Mouse (Mus musculus): ENCODE data around the gene Chchd3. TPM values are rescaled to one million over a fixed set of nuclear protein-coding genes. Genes with fewer than 3 reads are reported as not detected.

Gene Chchd3
- polyA plus RNA-seq, 1 experiment from 2014 or later: 61.6 TPM

- H3K4me2 ChIP-seq (ENCODE audit: low read depth, low read length): no peak overlapping the region
- no peaks in the 10 kb centered on the region for H3K9me3 ChIP-seq (replicated peaks; ENCODE audit: control insufficient read depth, low read length)
- no peaks in the 10 kb centered on the region for H3K36me3 ChIP-seq (ENCODE audit: control insufficient read depth, insufficient read depth)
- ATAC-seq (ENCODE audit: low read depth): no peak
- H3K9ac ChIP-seq (ENCODE audit: low read depth, low read length): no peak overlapping the region
- H3K27ac ChIP-seq (ENCODE audit: low read length): no peak overlapping the region
- H3K27me3 ChIP-seq (ENCODE audit: control insufficient read depth, insufficient read depth, low read depth, low read length): no peaks in the 10 kb centered on the region
- no peak overlapping the region for H3K4me3 ChIP-seq (ENCODE audit: low read depth, low read length)
- WGBS (ENCODE audit: insufficient replicate concordance): 78% methylated on average over 8 of the region's 8 CpGs
- peaks cover 3% of the 10 kb centered on the region; the same call in 1 of the 2 replicates for H3K4me1 ChIP-seq (ENCODE audit: control insufficient read depth, low read depth, low read length)
These were observed 71.5 kb downstream of the Chchd3 start for GRCm38 (mm10) chr6:32988561-32988960.

GRCm38 (mm10) chr6:32983876-32984275 is 76.2 kb downstream of the Chchd3 start:
- Histone ChIP-seq H3K27ac (ENCODE audit: low read length) (no peak overlapping the region), H3K9ac (ENCODE audit: low read depth, low read length) (no peak overlapping the region), H3K4me2 (ENCODE audit: low read depth, low read length) (no peak overlapping the region), H3K9me3 (replicated peaks; ENCODE audit: control insufficient read depth, low read length) (no peaks in the 10 kb centered on the region), H3K36me3 (ENCODE audit: control insufficient read depth, insufficient read depth) (no peaks in the 10 kb centered on the region), H3K4me1 (ENCODE audit: control insufficient read depth, low read depth, low read length) (no peaks in the 10 kb centered on the region), H3K27me3 (ENCODE audit: control insufficient read depth, insufficient read depth, low read depth, low read length) (no peaks in the 10 kb centered on the region), H3K4me3 (ENCODE audit: low read depth, low read length) (no peak overlapping the region)
- 86% methylated on average over 5 of the region's 5 CpGs for WGBS (ENCODE audit: insufficient replicate concordance)
- ATAC-seq (ENCODE audit: low read depth): no peak

GRCm38 (mm10) chr6:32981253-32981652 is 78.8 kb downstream of the Chchd3 start:
- 78% methylated on average over 11 of the region's 11 CpGs for WGBS (ENCODE audit: insufficient replicate concordance)
- no peaks in the 10 kb centered on the region for H3K36me3 ChIP-seq (ENCODE audit: control insufficient read depth, insufficient read depth)
- no peak overlapping the region for H3K9ac ChIP-seq (ENCODE audit: low read depth, low read length)
- H3K4me2 ChIP-seq (ENCODE audit: low read depth, low read length): no peak overlapping the region
- ATAC-seq (ENCODE audit: low read depth): no peak
- H3K27me3 ChIP-seq (ENCODE audit: control insufficient read depth, insufficient read depth, low read depth, low read length): no peaks in the 10 kb centered on the region
- no peak overlapping the region for H3K27ac ChIP-seq (ENCODE audit: low read length)
- no peaks in the 10 kb centered on the region for H3K9me3 ChIP-seq (replicated peaks; ENCODE audit: control insufficient read depth, low read length)
- no peak overlapping the region for H3K4me3 ChIP-seq (ENCODE audit: low read depth, low read length)
- no peaks in the 10 kb centered on the region for H3K4me1 ChIP-seq (ENCODE audit: control insufficient read depth, low read depth, low read length)

- no peak for ATAC-seq (ENCODE audit: low read depth)
- WGBS (ENCODE audit: insufficient replicate concordance): 87% methylated on average over 3 of the region's 3 CpGs
- no peak overlapping the region for H3K27ac ChIP-seq (ENCODE audit: low read length)
- no peaks in the 10 kb centered on the region; the same call in 1 of the 2 replicates for H3K4me1 ChIP-seq (ENCODE audit: control insufficient read depth, low read depth, low read length)
- no peaks in the 10 kb centered on the region for H3K9me3 ChIP-seq (replicated peaks; ENCODE audit: control insufficient read depth, low read length)
- H3K27me3 ChIP-seq (ENCODE audit: control insufficient read depth, insufficient read depth, low read depth, low read length): no peaks in the 10 kb centered on the region
- H3K36me3 ChIP-seq (ENCODE audit: control insufficient read depth, insufficient read depth): no peaks in the 10 kb centered on the region
- no peak overlapping the region for H3K4me3 ChIP-seq (ENCODE audit: low read depth, low read length)
- no peak overlapping the region for H3K9ac ChIP-seq (ENCODE audit: low read depth, low read length)
- H3K4me2 ChIP-seq (ENCODE audit: low read depth, low read length): no peak overlapping the region
These were observed 81.2 kb downstream of the Chchd3 start for GRCm38 (mm10) chr6:32978811-32979210.

- no peak overlapping the region for H3K4me2 ChIP-seq (ENCODE audit: low read depth, low read length)
- ATAC-seq (ENCODE audit: low read depth): no peak
- H3K27me3 ChIP-seq (ENCODE audit: control insufficient read depth, insufficient read depth, low read depth, low read length): no peaks in the 10 kb centered on the region
- H3K27ac ChIP-seq (ENCODE audit: low read length): no peak overlapping the region
- no peaks in the 10 kb centered on the region for H3K9me3 ChIP-seq (replicated peaks; ENCODE audit: control insufficient read depth, low read length)
- H3K4me1 ChIP-seq (ENCODE audit: control insufficient read depth, low read depth, low read length): no peaks in the 10 kb centered on the region; the same call in 1 of the 2 replicates
- H3K36me3 ChIP-seq (ENCODE audit: control insufficient read depth, insufficient read depth): peaks cover 2% of the 10 kb centered on the region; the same call in 1 of the 2 replicates
- no peak overlapping the region for H3K9ac ChIP-seq (ENCODE audit: low read depth, low read length)
- H3K4me3 ChIP-seq (ENCODE audit: low read depth, low read length): no peak overlapping the region
These were observed 88.1 kb downstream of the Chchd3 start for GRCm38 (mm10) chr6:32971926-32972325.

- Histone ChIP-seq H3K9me3 (replicated peaks; ENCODE audit: control insufficient read depth, low read length) (no peaks in the 10 kb centered on the region), H3K36me3 (ENCODE audit: control insufficient read depth, insufficient read depth) (peaks cover 2% of the 10 kb centered on the region; the same call in 1 of the 2 replicates), H3K4me3 (ENCODE audit: low read depth, low read length) (no peak overlapping the region), H3K27me3 (ENCODE audit: control insufficient read depth, insufficient read depth, low read depth, low read length) (no peaks in the 10 kb centered on the region), H3K4me1 (ENCODE audit: control insufficient read depth, low read depth, low read length) (peaks cover 2% of the 10 kb centered on the region; the same call in 1 of the 2 replicates), H3K4me2 (ENCODE audit: low read depth, low read length) (no peak overlapping the region), H3K9ac (ENCODE audit: low read depth, low read length) (no peak overlapping the region), H3K27ac (ENCODE audit: low read length) (no peak overlapping the region)
- ATAC-seq (ENCODE audit: low read depth): no peak
- 71% methylated on average over 2 of the region's 2 CpGs for WGBS (ENCODE audit: insufficient replicate concordance)
These were observed 91.1 kb downstream of the Chchd3 start for GRCm38 (mm10) chr6:32968971-32969370.

- Histone ChIP-seq H3K36me3 (ENCODE audit: control insufficient read depth, insufficient read depth) (no peaks in the 10 kb centered on the region), H3K27me3 (ENCODE audit: control insufficient read depth, insufficient read depth, low read depth, low read length) (no peaks in the 10 kb centered on the region), H3K9me3 (replicated peaks; ENCODE audit: control insufficient read depth, low read length) (no peaks in the 10 kb centered on the region), H3K9ac (ENCODE audit: low read depth, low read length) (no peak overlapping the region), H3K4me1 (ENCODE audit: control insufficient read depth, low read depth, low read length) (peaks cover 2% of the 10 kb centered on the region; the same call in 1 of the 2 replicates), H3K27ac (ENCODE audit: low read length) (no peak overlapping the region), H3K4me2 (ENCODE audit: low read depth, low read length) (no peak overlapping the region), H3K4me3 (ENCODE audit: low read depth, low read length) (no peak overlapping the region)
- ATAC-seq (ENCODE audit: low read depth): no peak
- WGBS (ENCODE audit: insufficient replicate concordance): 74% methylated on average over 3 of the region's 3 CpGs
These were observed 98.0 kb downstream of the Chchd3 start for GRCm38 (mm10) chr6:32962048-32962447.

- H3K4me2 ChIP-seq (ENCODE audit: low read depth, low read length): no peak overlapping the region
- H3K9me3 ChIP-seq (replicated peaks; ENCODE audit: control insufficient read depth, low read length): no peaks in the 10 kb centered on the region
- H3K4me1 ChIP-seq (ENCODE audit: control insufficient read depth, low read depth, low read length): peaks cover 2% of the 10 kb centered on the region; the same call in 1 of the 2 replicates
- H3K4me3 ChIP-seq (ENCODE audit: low read depth, low read length): no peak overlapping the region
- no peak overlapping the region for H3K27ac ChIP-seq (ENCODE audit: low read length)
- H3K27me3 ChIP-seq (ENCODE audit: control insufficient read depth, insufficient read depth, low read depth, low read length): no peaks in the 10 kb centered on the region
- H3K9ac ChIP-seq (ENCODE audit: low read depth, low read length): no peak overlapping the region
- no peak for ATAC-seq (ENCODE audit: low read depth)
- 80% methylated on average over 3 of the region's 3 CpGs for WGBS (ENCODE audit: insufficient replicate concordance)
- no peaks in the 10 kb centered on the region for H3K36me3 ChIP-seq (ENCODE audit: control insufficient read depth, insufficient read depth)
These were observed 98.6 kb downstream of the Chchd3 start for GRCm38 (mm10) chr6:32961477-32961876.

GRCm38 (mm10) chr6:32959816-32960550 is 100.1 kb downstream of the Chchd3 start:
- Histone ChIP-seq H3K27me3 (ENCODE audit: control insufficient read depth, insufficient read depth, low read depth, low read length) (no peaks in the 10 kb centered on the region), H3K36me3 (ENCODE audit: control insufficient read depth, insufficient read depth) (no peaks in the 10 kb centered on the region), H3K4me2 (ENCODE audit: low read depth, low read length) (no peak overlapping the region), H3K9ac (ENCODE audit: low read depth, low read length) (no peak overlapping the region), H3K9me3 (replicated peaks; ENCODE audit: control insufficient read depth, low read length) (no peaks in the 10 kb centered on the region), H3K27ac (ENCODE audit: low read length) (no peak overlapping the region), H3K4me3 (ENCODE audit: low read depth, low read length) (no peak overlapping the region), H3K4me1 (ENCODE audit: control insufficient read depth, low read depth, low read length) (peaks cover 2% of the 10 kb centered on the region; the same call in 1 of the 2 replicates)
- 77% methylated on average over 5 of the region's 5 CpGs for WGBS (ENCODE audit: insufficient replicate concordance)
- ATAC-seq (ENCODE audit: low read depth): no peak

All from liver, embryonic 16.5 days (tissue).